Mouse (Mus musculus): ENCODE measurements around the gene AW011738.

- TF ChIP-seq FLI1 (IDR thresholded peaks at IDR 0.05; ENCODE audit: low read length) (no peak), GATA1 (IDR thresholded peaks at IDR 0.05; ENCODE audit: borderline replicate concordance, low read length) (no peak)
Measured at GRCm38 (mm10) chr4:156168611-156169010, 34.5 kb upstream of the AW011738 start.
